Mouse (Mus musculus): ENCODE data around the gene Plaur. TPM values are rescaled to one million over a fixed set of nuclear protein-coding genes. Genes with fewer than 3 reads are reported as not detected.

Gene Plaur
- 1.1 and 1.8 TPM in 2 replicates for polyA plus RNA-seq (2012; rRNA removed)

DNA sequence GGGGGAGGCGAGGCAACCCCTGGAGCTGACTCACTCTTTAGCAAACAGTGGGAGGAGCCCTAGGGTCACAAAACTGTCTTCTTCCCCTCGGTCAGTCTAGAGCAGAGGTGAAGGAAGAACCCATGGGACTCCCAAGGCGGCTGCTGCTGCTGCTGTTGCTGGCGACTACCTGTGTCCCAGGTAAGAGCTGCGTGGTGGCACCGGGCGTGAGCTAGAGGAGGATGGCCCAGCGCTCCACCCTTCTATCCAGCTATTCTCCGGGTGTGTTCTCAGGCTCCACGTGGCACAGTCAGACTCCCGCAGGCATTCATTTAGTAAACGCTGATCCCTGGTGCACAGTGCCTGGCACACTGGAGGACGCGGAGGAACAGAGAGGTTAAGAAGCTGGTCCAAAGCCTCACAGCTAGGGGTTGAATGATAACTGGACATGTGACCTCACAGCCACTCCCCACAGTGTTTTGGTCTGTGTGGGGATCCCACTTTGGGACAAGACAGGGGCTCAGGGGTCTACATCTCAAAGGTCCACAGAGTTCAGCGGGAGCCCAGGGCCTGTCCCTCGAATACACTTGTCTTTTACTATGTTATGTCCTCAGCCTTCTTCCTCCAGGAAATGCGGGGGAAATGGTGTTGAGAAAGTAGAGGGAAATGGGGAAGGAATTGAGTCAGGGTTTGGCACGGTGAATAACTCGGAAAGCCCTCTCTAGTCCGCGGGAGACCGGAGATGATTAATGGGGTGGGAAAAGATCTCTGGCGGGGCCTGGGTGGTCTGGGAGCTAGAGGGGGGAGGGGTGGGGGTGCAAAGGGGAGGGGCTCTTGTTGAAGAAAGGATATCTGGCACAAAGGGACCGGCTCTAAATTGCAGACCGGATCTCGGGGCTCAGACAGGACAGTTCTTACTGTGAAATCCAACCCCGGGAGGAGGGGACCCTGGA is at the start of gene Plaur:
Gene Plaur, plus strand, starts transcription at position 97 of the 932 bp plus-strand sequence.
- DNase-seq (ENCODE audit: extremely low spot score in 1 of 2, low spot score in 1 of 2) = no peak

- no peak for DNase-seq (ENCODE audit: extremely low spot score in 1 of 2, low spot score in 1 of 2)
Observed at GRCm38 (mm10) chr7:24413630-24414029, 48.7 kb upstream of the Plaur start.

DNA sequence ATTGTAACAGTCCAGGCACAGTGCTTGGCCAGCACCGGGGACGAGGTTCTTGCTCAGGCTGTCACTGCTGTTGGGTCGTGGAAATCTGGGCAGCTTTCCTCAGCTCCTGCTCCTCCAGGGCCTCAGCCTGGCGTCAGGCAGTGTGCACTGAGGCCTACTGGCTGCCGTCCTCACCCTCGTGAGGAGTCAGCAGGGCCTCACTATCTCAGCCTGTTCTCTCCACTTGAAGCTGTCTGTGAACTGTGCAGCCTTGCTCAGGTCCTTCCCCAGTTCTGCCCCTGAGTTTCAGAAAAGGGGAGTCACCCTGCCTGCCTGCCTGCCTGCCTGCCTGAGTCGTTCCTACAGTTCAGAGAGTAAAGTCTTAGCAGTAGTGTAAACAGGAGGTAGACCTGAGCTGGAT is 47.0 kb upstream of the Plaur start:
- DNase-seq (ENCODE audit: extremely low spot score in 1 of 2, low spot score in 1 of 2) = no peak

- peak in 1 of 2 experiments; percentile 17 for DNase-seq (ENCODE audit: extremely low spot score in 1 of 2, low spot score in 1 of 2)
Observed at GRCm38 (mm10) chr7:24419579-24419978, 42.7 kb upstream of the Plaur start.

- no peak for DNase-seq (ENCODE audit: extremely low spot score in 1 of 2, low spot score in 1 of 2)
Observed at GRCm38 (mm10) chr7:24421648-24422047, 40.6 kb upstream of the Plaur start.

GRCm38 (mm10) chr7:24422251-24422650 is 40.0 kb upstream of the Plaur start:
- DNase-seq (ENCODE audit: extremely low spot score in 1 of 2, low spot score in 1 of 2) = no peak

- DNase-seq (ENCODE audit: extremely low spot score in 1 of 2, low spot score in 1 of 2) = no peak
Observed at GRCm38 (mm10) chr7:24423107-24423763, 39.0 kb upstream of the Plaur start.

- no peak for DNase-seq (ENCODE audit: extremely low spot score in 1 of 2, low spot score in 1 of 2)
Observed at GRCm38 (mm10) chr7:24423956-24424732, 38.1 kb upstream of the Plaur start.

DNA sequence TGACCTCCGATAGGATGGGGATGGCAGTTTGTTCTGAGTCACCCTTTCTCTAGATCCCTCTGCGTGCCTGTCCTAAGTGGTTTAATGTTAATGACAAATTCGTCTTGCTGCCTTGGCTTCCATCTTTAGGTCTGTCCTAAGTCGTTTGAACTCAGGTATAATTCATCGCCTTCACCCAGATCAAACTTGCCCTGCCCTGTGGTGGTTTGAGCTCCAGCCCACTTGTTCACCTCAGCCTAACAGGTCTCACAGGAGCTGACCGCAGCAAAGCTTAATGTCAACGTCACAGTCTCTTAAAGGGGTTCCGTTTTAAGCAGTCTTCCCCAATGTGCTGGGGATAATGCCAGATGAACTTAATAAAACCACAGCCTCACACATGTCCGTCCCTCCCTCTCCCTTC is 36.4 kb upstream of the Plaur start:
- no peak for DNase-seq (ENCODE audit: extremely low spot score in 1 of 2, low spot score in 1 of 2)

DNA sequence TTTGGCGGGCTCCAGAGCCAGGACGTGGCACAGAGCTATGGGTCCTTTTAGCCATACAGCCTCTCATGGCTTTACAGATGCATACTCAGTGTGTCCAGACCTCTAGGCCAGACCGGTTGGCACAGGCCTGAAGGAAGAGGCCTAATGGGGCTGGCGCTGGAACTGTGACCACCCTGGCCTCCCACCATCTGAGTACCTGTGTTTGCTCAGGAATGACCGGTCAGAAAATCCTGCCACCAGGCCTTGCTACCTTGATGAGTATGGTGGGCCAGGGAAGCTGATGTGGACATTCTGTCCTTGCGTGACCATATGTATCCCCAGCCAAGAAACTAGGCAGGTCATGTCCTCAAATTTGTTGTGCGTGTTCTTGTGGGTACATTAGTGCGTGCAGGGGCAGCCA is 35.1 kb upstream of the Plaur start:
- no peak for DNase-seq (ENCODE audit: extremely low spot score in 1 of 2, low spot score in 1 of 2)

DNA sequence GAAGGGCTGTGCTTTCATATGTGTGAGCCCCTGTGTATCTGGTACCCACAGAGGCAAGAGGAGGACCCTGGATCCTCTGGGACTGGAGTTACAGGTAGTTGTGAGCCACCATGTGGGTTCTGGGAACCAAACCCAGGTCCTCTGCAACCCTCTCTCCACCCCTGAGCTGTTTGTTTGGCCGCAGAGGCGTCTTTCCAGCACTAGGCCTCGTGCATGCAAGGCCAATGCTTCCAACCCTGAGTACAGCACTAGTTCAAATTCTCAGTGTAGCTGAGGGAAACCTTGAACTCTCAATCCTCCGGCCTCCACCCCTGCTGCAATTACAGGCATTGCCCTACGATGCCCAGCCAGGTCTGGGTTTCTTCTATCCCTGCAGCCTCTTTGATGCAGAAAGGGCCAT is 33.6 kb upstream of the Plaur start:
- no peak for DNase-seq (ENCODE audit: extremely low spot score in 1 of 2, low spot score in 1 of 2)

GRCm38 (mm10) chr7:24429413-24430112 is 32.7 kb upstream of the Plaur start:
- peak; percentile 81 to 92 for DNase-seq (ENCODE audit: extremely low spot score in 1 of 2, low spot score in 1 of 2)

DNA sequence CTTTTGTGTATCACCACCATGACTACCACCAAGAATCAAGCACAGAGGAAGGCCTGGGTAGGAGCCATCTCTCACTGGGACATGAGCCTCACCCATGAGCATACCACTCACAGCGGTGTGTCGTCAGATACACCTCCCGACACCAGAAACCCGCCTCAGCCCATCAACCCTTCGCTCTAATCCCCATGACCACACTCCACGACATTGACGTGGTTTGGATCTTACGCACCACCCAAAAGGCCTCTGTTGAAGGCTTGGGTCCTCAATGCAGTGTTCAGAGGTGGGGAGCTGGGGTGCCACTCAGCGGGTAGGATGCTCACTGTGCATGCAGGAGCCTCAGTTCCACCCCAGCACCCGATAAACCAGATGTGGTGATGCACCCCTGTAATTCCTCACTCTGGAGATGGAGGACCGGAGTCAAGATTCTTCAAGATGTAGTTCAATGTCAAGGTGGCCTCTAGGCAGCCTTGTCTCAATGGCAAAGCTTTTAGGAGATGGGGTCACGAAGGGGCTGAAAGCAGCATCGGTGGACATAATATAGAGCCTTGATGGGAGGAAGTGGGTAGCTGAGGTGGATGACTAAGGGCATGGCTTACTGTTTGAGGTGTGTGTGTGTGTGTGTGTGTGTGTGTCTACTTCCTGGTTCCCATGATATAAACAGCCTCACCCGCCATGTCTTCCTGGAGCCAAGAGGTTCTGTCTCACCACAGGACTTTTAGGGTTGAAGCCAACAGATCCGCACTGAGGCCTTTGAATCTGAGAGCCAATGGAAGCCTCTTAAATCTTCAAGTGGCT is 31.5 kb upstream of the Plaur start:
- DNase-seq (ENCODE audit: extremely low spot score in 1 of 2, low spot score in 1 of 2) = no peak

GRCm38 (mm10) chr7:24431713-24432112 is 30.6 kb upstream of the Plaur start:
- peak in 1 of 2 experiments; percentile 44 for DNase-seq (ENCODE audit: extremely low spot score in 1 of 2, low spot score in 1 of 2)

- DNase-seq (ENCODE audit: extremely low spot score in 1 of 2, low spot score in 1 of 2) = no peak
Observed at GRCm38 (mm10) chr7:24435305-24435704, 27.0 kb upstream of the Plaur start.

DNA sequence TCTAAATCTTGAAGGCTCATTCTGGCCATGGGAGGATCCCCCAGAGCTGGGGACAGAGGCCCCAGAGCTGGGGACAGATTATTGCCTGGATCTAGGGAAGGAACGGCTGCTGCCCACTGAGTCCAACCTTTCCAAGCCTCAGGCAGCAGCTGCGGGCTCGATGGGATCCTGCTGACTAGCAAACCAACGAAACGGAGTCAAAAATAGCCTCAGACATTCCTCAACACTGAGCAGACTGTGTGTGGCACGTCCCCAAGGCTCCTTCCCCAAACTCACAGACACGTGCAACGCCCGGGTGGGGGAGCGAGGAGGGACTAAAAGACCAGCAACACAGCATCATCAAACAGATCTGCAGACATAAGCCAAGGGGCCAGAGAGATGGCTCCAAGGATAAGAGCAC is 24.3 kb upstream of the Plaur start:
- peak; percentile 74 to 77 for DNase-seq (ENCODE audit: extremely low spot score in 1 of 2, low spot score in 1 of 2)

GRCm38 (mm10) chr7:24439191-24439590 is 23.1 kb upstream of the Plaur start:
- peak in 1 of 2 experiments; percentile 24 for DNase-seq (ENCODE audit: extremely low spot score in 1 of 2, low spot score in 1 of 2)

- no peak for DNase-seq (ENCODE audit: extremely low spot score in 1 of 2, low spot score in 1 of 2)
Observed at GRCm38 (mm10) chr7:24439891-24440290, 22.4 kb upstream of the Plaur start.

DNA sequence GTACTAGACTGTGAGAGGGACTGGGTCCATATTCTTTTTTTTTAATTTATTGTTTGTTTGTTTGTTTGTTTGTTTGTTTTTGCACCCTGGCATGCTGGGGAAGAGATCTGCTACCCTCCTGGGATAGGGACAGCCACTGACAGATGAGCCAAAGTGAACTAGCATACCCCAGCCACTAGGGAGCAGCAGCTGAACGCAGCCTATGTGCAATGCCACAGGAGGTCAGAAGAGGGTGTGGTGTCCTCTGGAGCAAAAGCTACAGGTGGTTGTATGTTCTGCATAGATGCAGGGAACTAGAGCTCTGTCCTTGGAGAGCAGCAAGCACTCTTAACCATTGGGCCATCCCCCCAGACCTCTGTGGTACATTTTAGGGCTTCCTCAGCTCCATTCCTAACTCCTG is 20.5 kb upstream of the Plaur start:
- peak in 1 of 2 experiments; percentile 66 for DNase-seq (ENCODE audit: extremely low spot score in 1 of 2, low spot score in 1 of 2)

DNA sequence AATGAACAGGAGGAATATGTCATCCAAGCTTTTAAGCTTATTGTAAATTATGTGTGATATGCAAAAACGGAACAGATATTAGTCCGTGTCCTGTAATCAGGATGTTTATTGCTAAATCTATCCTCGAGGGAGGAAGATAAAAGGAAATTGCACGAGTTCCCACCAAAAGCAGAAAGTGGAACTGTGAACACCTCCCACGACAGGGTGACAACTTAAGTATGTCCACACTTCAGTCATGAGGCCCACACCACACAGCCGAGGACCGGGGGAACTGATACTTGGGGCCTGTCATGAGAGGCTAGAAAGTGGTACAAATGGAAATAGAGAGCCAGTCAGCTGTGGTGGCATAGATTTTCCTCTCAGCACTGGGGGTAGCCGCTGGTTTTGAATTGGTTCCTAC is 20.0 kb upstream of the Plaur start:
- no peak for DNase-seq (ENCODE audit: extremely low spot score in 1 of 2, low spot score in 1 of 2)
